Mouse (Mus musculus): Measurements from ENCODE around the gene Megf11.

GRCm38 (mm10) chr9:64528061-64528460 is 142.6 kb downstream of the Megf11 start:
- no peak for TF ChIP-seq ZMIZ1 (IDR thresholded peaks at IDR 0.05; ENCODE audit: low read depth, low read length)
- TF ChIP-seq POLR2A (IDR thresholded peaks at IDR 0.05; ENCODE audit: control insufficient read depth in 1 of 2, insufficient read depth in 1 of 2, low read depth in 1 of 2, low read length in 2 of 2, poor library complexity in 1 of 2): no peak
- no peak for TF ChIP-seq GABPA (IDR thresholded peaks at IDR 0.05; ENCODE audit: low read depth, low read length)
- TF ChIP-seq MAX (IDR thresholded peaks at IDR 0.05; ENCODE audit: low read length): no peak
- no peak for TF ChIP-seq CTCF (IDR thresholded peaks at IDR 0.05 in 2 of 3, conservative IDR thresholded peaks at IDR 0.05 in 1 of 3; ENCODE audit: control insufficient read depth in 1 of 3, insufficient read depth in 1 of 3, low read depth in 2 of 3, low read length in 3 of 3, poor library complexity in 1 of 3, severe bottlenecking in 1 of 3)
- TF ChIP-seq EP300 (IDR thresholded peaks at IDR 0.05; ENCODE audit: low read depth in 1 of 2, low read length in 2 of 2): no peak
- TF ChIP-seq CHD1 (IDR thresholded peaks at IDR 0.05; ENCODE audit: low read depth, low read length): no peak
- TF ChIP-seq KAT2A (conservative IDR thresholded peaks at IDR 0.05; ENCODE audit: low read depth, low read length): no peak
